Mouse (Mus musculus): Measurements from ENCODE around the gene Slc12a8. TPM values are rescaled to one million over a fixed set of nuclear protein-coding genes. Genes with fewer than 3 reads are reported as not detected.

Gene Slc12a8
- polyA plus RNA-seq, 1 experiment from 2014 or later: 0.09 TPM

DNA sequence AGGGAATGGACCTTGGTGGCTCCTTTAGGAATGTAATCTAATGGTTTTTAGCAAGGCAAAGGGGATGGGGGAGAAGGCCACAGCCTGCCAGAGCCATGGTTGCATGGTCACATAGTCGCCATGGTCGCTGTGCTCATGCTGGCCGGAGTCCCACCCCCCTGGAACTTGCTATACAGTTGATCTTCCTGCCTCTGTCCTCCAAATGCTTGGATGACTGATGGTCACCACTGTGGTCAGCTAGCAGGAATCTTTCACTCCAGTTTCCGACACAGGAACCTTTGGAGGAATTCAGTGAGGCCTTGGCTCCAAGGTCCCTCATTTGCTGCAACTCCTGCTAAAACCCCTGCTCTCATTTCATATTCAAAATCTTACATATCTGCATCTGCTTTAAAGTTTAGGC, 79.1 kb downstream of the Slc12a8 start:
- Histone ChIP-seq H3K9me3 (replicated peaks) (no peaks in the 10 kb centered on the region), H3K27ac (replicated peaks) (no peak overlapping the region), H3K4me3 (replicated peaks) (no peak overlapping the region), H3K4me2 (no peak overlapping the region), H3K9ac (no peak overlapping the region), H3K36me3 (replicated peaks) (no peaks in the 10 kb centered on the region), H3K27me3 (no peaks in the 10 kb centered on the region), H3K4me1 (replicated peaks) (0 out of 2 replicates have a peak, but pooled peaks cover 7% of the 10 kb centered on the region)
- WGBS (ENCODE audit: insufficient replicate concordance): 38% methylated on average over 4 of the region's 4 CpGs
- ATAC-seq (ENCODE audit: insufficient read depth): no peak

DNA sequence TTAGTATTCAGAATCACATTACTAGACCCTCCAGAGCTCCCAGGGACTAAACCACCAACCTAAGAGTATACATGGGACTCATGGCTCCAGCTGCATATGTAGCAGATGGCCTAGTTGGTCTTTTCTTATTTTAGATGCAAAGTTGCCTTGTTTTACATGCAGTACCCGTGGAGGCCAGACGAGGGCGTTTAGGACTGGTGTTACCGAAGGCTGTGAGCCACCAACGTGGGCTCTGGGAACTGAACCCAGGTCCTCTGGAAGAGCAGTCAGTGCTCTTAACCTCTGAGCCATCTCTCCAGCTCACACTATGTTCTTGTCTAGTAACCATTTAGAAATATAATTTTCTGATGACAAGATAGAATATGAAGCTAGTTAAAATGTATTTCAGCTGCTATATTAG, 83.1 kb downstream of the Slc12a8 start:
- Histone ChIP-seq H3K4me1 (replicated peaks) (no peaks in the 10 kb centered on the region), H3K9ac (no peak overlapping the region), H3K36me3 (replicated peaks) (no peaks in the 10 kb centered on the region), H3K27me3 (no peaks in the 10 kb centered on the region), H3K9me3 (replicated peaks) (no peaks in the 10 kb centered on the region), H3K4me3 (replicated peaks) (no peak overlapping the region), H3K27ac (replicated peaks) (no peak overlapping the region), H3K4me2 (no peak overlapping the region)
- 13% methylated on average over 5 of the region's 5 CpGs for WGBS (ENCODE audit: insufficient replicate concordance)
- no peak for ATAC-seq (ENCODE audit: insufficient read depth)

DNA sequence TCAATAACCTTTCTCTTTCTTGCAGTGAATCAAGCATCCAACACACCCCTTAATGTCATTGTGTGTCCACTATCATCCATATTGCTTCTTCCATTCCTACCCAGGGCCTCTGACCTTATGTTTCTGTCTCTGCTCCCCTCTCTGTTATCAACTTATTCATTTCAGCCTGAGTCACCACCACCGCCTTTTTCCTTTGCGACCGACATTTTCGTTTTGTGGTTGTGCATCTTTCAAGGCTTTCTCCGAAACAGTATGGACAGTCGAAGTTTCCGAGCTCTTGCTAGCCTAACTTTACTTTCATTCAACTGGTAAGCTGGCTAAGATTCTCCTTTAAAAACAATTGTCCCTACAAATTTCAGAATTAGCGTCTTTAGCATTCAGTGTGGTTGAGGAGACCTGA, 84.2 kb downstream of the Slc12a8 start:
- H3K27ac ChIP-seq (replicated peaks): no peak overlapping the region
- WGBS (ENCODE audit: insufficient replicate concordance): 66% methylated on average over 8 of the region's 8 CpGs
- no peak overlapping the region for H3K4me2 ChIP-seq
- ATAC-seq (ENCODE audit: insufficient read depth): no peak
- H3K4me3 ChIP-seq (replicated peaks): no peak overlapping the region
- no peaks in the 10 kb centered on the region for H3K9me3 ChIP-seq (replicated peaks)
- H3K36me3 ChIP-seq (replicated peaks): no peaks in the 10 kb centered on the region
- H3K4me1 ChIP-seq (replicated peaks): no peaks in the 10 kb centered on the region
- H3K9ac ChIP-seq: no peak overlapping the region
- no peaks in the 10 kb centered on the region for H3K27me3 ChIP-seq

DNA sequence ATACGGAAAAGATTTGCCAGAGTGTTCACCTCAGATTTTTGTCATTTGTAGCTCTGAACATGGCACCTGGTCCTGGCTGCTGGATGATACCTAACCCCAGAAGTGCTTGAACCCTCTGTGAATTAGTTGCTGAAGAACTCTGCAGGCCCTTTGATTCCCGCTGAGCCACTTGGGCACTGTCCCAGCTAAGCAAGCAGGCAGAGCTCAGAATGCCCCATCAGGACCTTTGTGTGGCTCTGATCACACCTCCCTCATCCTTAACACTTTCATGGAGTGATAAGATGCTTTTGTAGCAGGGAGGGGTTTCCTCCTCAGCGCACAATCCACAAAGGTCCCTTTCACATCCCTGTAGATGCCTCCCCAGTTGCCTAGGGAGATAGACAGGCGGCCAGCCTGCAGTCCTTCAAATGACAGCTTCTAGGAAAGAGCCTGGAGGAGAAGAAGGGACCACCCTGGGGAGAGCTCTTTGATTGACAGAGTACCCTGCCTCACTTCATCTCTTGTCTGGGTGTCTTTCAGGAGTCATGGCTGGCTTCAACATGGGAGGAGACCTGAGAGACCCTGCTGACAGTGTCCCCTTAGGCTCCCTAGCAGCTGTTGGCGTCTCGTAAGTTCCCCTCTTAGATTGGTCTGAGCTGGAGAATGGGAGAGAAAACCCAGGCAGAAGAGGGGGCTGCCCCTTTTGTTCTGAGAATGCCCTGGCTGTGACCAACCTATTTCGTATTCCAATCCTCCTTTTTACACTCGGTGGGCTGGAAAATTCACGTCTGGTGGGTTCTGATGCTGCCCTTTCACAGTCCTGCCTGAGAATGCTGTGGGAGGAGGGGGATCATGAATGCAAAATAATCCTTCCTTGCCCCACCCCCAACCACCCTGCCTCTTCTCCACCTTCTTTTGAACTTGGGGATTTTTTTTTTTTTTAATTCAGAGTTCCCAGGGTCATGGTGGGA, 88.8 kb downstream of the Slc12a8 start:
- no peak for ATAC-seq (ENCODE audit: insufficient read depth)
- Histone ChIP-seq H3K4me1 (replicated peaks) (no peaks in the 10 kb centered on the region), H3K9ac (no peak overlapping the region), H3K4me3 (replicated peaks) (no peak overlapping the region), H3K27ac (replicated peaks) (no peak overlapping the region), H3K9me3 (replicated peaks) (no peaks in the 10 kb centered on the region), H3K27me3 (no peaks in the 10 kb centered on the region), H3K4me2 (no peak overlapping the region), H3K36me3 (replicated peaks) (no peaks in the 10 kb centered on the region)
- 41% methylated on average over 9 of the region's 9 CpGs for WGBS (ENCODE audit: insufficient replicate concordance)

DNA sequence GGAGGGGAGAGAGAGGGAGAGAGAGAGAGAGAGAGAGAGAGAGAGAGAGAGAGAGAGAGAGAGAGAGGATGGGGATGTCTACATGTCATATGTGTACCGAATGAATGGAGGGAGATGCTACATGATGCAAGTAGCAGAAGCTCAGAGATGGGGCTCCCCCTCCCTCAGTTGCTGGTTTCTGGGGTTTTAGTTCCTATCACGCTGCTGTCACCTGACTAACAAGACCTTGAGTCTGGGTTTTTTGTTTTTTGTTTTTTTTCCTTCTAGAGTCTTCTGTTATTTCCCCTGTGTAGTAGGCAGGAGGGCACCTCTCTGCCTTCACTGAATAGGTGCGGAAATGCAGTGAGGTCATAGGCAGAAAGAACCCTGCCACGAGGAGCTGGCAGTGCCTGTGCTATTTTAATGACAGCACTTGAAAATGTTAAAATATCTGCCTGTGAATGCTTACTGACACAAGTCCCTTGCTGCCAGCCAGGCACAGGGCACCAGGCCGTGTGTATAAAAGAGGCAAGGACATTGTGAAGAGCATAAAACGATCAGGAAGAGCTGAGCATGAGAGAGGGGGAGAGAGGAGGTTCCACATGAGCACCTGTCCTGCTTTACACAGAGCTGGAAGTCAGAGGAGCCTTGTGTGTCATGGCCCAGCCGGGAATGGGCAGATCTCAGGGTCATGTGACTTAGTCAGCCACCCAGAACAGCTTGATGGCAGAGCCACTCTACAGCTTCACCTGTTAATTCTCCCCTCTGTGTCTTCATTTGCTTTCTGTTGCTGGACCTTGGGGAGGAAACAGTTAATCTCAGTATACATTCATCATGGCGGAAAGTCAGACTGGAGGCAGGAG, 89.8 kb downstream of the Slc12a8 start:
- no peak for ATAC-seq (ENCODE audit: insufficient read depth)
- no peaks in the 10 kb centered on the region for H3K36me3 ChIP-seq (replicated peaks)
- WGBS (ENCODE audit: insufficient replicate concordance): 49% methylated on average over 8 of the region's 8 CpGs
- no peaks in the 10 kb centered on the region for H3K4me1 ChIP-seq (replicated peaks)
- no peak overlapping the region for H3K4me2 ChIP-seq
- H3K9me3 ChIP-seq (replicated peaks): no peaks in the 10 kb centered on the region
- H3K27me3 ChIP-seq: no peaks in the 10 kb centered on the region
- H3K9ac ChIP-seq: no peak overlapping the region
- H3K4me3 ChIP-seq (replicated peaks): no peak overlapping the region
- H3K27ac ChIP-seq (replicated peaks): no peak overlapping the region

DNA sequence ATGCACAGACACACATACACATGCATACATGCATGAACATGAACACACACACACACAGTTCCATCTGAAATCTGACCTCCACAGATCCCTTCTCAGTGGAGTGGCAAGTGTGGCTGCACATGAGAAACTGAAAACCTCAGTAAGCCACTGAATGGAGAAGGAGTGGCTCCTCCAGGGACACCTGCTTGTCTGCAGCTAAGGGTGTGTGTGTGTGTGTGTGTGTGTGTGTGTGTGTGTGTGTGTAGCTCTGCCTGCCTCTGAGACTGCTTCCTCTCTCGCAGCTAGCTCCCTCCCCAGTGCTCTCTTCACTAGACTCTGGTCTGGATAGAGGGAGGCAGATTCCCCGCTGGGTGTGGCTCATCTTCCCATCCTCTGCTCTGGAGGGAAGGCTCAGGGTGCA, 92.4 kb downstream of the Slc12a8 start:
- 54% methylated on average over 2 of the region's 2 CpGs for WGBS (ENCODE audit: insufficient replicate concordance)
- H3K4me2 ChIP-seq: no peak overlapping the region
- no peak for ATAC-seq (ENCODE audit: insufficient read depth)

DNA sequence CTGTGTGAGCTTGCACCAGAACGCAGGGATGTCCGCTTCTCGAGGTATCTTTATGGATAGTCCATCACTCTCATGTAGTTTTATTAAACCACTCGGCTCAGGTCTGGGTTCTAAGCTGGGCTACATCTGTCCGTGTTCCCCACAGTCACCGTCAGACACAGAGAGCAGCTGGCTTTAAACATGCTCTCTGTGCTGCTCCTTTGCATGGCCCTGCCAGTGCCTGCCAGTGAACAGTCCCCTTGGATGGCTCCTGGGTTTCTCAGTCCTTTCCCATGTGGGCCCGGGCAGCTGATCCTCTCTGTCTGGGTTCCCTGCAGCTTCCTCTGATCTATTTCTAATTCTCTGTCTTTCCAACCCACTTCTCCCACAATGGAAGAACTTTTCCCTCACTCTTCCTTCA, 93.3 kb downstream of the Slc12a8 start:
- H3K36me3 ChIP-seq (replicated peaks): no peaks in the 10 kb centered on the region
- H3K27me3 ChIP-seq: no peaks in the 10 kb centered on the region
- H3K9ac ChIP-seq: no peak overlapping the region
- H3K4me1 ChIP-seq (replicated peaks): no peaks in the 10 kb centered on the region
- no peak for ATAC-seq (ENCODE audit: insufficient read depth)
- no peak overlapping the region for H3K4me2 ChIP-seq
- 71% methylated on average over 7 of the region's 7 CpGs for whole genome bisulfite sequencing (ENCODE audit: insufficient replicate concordance)
- H3K27ac ChIP-seq (replicated peaks): no peak overlapping the region
- no peaks in the 10 kb centered on the region for H3K9me3 ChIP-seq (replicated peaks)
- H3K4me3 ChIP-seq (replicated peaks): no peak overlapping the region

More for the DNA sequence above, 92.4 kb downstream of the Slc12a8 start:
- Histone ChIP-seq H3K9ac (no peak overlapping the region), H3K9me3 (replicated peaks) (no peaks in the 10 kb centered on the region), H3K27ac (replicated peaks) (no peak overlapping the region), H3K27me3 (no peaks in the 10 kb centered on the region), H3K4me1 (replicated peaks) (no peaks in the 10 kb centered on the region), H3K36me3 (replicated peaks) (no peaks in the 10 kb centered on the region), H3K4me3 (replicated peaks) (no peak overlapping the region)

DNA sequence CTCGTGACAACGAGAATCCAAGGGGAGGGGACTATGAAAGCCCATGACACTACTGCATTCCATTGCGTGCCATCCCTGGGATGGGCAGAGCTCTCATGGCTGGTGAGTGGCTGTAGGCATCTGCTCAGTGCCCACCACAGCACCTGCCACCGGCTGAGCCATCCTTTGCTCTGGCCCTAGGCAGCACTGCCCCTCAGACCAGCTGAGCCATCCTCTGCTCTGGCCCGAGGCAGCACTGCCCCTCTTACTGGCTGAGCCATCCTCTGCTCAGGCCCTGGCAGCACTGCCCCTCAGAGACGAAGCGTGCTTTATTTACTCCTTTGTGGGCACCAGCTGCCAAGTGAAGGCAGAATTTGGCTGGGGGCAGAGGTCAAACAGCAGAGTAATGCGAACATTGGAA, 94.2 kb downstream of the Slc12a8 start:
- 57% methylated on average over 8 of the region's 8 CpGs for WGBS (ENCODE audit: insufficient replicate concordance)
- H3K9ac ChIP-seq: no peak overlapping the region
- H3K36me3 ChIP-seq (replicated peaks): no peaks in the 10 kb centered on the region
- H3K9me3 ChIP-seq (replicated peaks): no peaks in the 10 kb centered on the region
- H3K4me3 ChIP-seq (replicated peaks): no peak overlapping the region
- no peak overlapping the region for H3K27ac ChIP-seq (replicated peaks)
- no peaks in the 10 kb centered on the region for H3K4me1 ChIP-seq (replicated peaks)
- no peaks in the 10 kb centered on the region for H3K27me3 ChIP-seq
- no peak overlapping the region for H3K4me2 ChIP-seq
- no peak for ATAC-seq (ENCODE audit: insufficient read depth)

DNA sequence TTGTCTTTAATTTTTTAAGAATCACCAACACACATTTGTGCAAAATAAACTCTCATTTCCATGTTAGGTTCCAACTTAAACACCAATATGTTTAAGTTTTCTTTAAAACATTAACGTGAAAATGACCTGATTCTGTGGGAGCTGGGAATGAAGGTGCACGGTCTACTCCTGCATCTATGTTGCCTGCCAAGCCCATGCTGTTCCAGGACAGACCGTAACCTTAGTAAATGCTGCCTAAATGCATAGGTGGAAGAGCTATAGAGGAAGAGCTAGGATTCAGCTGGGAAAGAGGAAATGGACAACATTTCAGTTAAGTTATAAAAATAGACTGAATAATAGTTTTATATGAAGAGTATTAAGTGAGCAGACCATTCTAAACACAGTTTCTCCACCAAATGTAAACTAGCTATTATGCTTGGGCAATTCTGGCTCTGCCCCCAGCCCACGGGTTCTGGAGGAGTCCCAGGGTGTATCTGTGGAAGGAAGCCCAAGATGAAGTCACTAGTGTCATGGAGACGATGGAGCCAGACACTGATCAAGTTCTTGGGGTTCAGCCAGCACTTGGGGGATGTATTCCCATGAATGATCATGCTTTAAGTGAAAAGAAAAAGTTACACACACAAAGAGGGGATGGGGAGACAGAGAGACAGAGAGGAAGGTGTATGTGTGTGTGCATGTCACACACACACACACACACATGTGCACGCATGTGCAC, 95.1 kb downstream of the Slc12a8 start:
- Histone ChIP-seq H3K4me1 (replicated peaks) (no peaks in the 10 kb centered on the region), H3K27ac (replicated peaks) (no peak overlapping the region), H3K4me2 (no peak overlapping the region), H3K9ac (no peak overlapping the region), H3K36me3 (replicated peaks) (no peaks in the 10 kb centered on the region), H3K9me3 (replicated peaks) (no peaks in the 10 kb centered on the region), H3K27me3 (no peaks in the 10 kb centered on the region), H3K4me3 (replicated peaks) (no peak overlapping the region)
- no peak for ATAC-seq (ENCODE audit: insufficient read depth)
- WGBS (ENCODE audit: insufficient replicate concordance): 63% methylated on average over 6 of the region's 6 CpGs

DNA sequence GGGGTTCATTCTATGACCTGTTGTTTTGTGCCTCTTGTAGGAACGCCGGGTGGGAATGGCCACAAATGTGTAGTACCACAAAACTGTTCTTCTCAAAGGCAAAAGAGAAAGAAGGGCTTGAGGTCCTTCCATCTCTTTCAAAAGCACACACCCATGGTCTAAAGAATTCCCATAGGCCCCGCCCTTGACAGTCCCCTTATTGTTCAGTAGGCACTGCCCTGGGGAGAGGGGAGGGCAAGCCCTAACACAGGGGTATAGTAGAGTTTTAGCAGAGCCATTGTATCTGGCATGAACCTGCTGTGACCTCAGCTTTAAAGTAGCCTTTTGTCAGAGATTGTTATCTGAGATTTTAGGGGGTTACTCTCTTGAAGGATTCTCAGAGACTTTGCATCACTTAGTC, 98.9 kb downstream of the Slc12a8 start:
- Histone ChIP-seq H3K4me2 (no peak overlapping the region), H3K4me1 (replicated peaks) (no peaks in the 10 kb centered on the region), H3K4me3 (replicated peaks) (no peak overlapping the region), H3K27ac (replicated peaks) (no peak overlapping the region), H3K9me3 (replicated peaks) (no peaks in the 10 kb centered on the region), H3K27me3 (no peaks in the 10 kb centered on the region), H3K9ac (no peak overlapping the region), H3K36me3 (replicated peaks) (no peaks in the 10 kb centered on the region)
- ATAC-seq (ENCODE audit: insufficient read depth): no peak
- 71% methylated on average over 3 of the region's 3 CpGs for WGBS (ENCODE audit: insufficient replicate concordance)

DNA sequence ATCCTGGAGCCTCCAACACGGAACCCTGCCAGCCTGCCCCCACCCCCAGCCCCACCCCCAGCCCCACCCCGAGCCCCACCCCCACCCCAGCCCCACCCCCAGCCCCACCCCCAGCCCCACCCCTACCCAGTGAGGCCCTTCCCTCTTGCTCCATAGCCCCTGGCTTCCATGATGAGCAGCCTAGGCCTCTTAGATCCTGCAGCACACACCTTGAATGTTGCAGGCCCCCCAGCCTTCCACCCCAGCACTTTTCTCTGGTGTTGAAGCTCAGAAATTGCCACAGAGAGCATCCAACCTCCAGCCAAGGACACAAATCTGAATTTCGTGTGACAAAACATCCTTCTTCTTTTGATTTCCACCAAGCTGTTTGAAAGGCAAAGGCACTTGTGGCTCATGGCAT, 104.7 kb downstream of the Slc12a8 start:
- Histone ChIP-seq H3K4me2 (no peak overlapping the region), H3K4me1 (replicated peaks) (no peaks in the 10 kb centered on the region), H3K27me3 (no peaks in the 10 kb centered on the region), H3K9me3 (replicated peaks) (no peaks in the 10 kb centered on the region), H3K27ac (replicated peaks) (no peak overlapping the region), H3K36me3 (replicated peaks) (no peaks in the 10 kb centered on the region), H3K4me3 (replicated peaks) (no peak overlapping the region), H3K9ac (no peak overlapping the region)
- ATAC-seq (ENCODE audit: insufficient read depth): no peak
- WGBS (ENCODE audit: insufficient replicate concordance): 36% methylated on average over 3 of the region's 3 CpGs

Data from liver, embryonic 15.5 days (tissue).